Mouse (Mus musculus): ENCODE measurements around the gene Klf12. TPM values are rescaled to one million over a fixed set of nuclear protein-coding genes. Genes with fewer than 3 reads are reported as not detected.

The Klf12 gene
- polyA plus RNA-seq, 1 experiment from 2014 or later = 14.8 TPM

- peak; percentile 15 for DNase-seq (ENCODE audit: low spot score)
- ATAC-seq (replicated peaks; ENCODE audit: low FRiP score, low TSS enrichment, low read depth) = no peak
- no peaks in the 10 kb centered on the region for H3K27me3 ChIP-seq (replicated peaks; ENCODE audit: control insufficient read depth, insufficient read depth, low read length)
- no peaks in the 10 kb centered on the region for H3K36me3 ChIP-seq (ENCODE audit: control insufficient read depth, insufficient read depth, low read length)
- H3K4me2 ChIP-seq (ENCODE audit: low read length) = no peak overlapping the region
- no peak overlapping the region for H3K9ac ChIP-seq (ENCODE audit: low read length)
- H3K4me1 ChIP-seq (replicated peaks; ENCODE audit: control insufficient read depth, insufficient read depth, low read length) = peaks cover 15% of the 10 kb centered on the region; the same call in 1 of the 2 replicates
- no peaks in the 10 kb centered on the region for H3K9me3 ChIP-seq (ENCODE audit: control insufficient read depth, low read length)
- 93% methylated on average over 4 of the region's 4 CpGs for WGBS
- no peak overlapping the region for H3K4me3 ChIP-seq (ENCODE audit: low read depth, low read length)
- no peak overlapping the region for H3K27ac ChIP-seq (ENCODE audit: low read depth)
Measured at GRCm38 (mm10) chr14:100222260-100222659, 62.2 kb downstream of the Klf12 start.

- Histone ChIP-seq H3K9me3 (ENCODE audit: control insufficient read depth, low read length) (no peaks in the 10 kb centered on the region), H3K36me3 (ENCODE audit: control insufficient read depth, insufficient read depth, low read length) (no peaks in the 10 kb centered on the region), H3K27me3 (replicated peaks; ENCODE audit: control insufficient read depth, insufficient read depth, low read length) (no peaks in the 10 kb centered on the region), H3K27ac (ENCODE audit: low read depth) (no peak overlapping the region), H3K4me1 (replicated peaks; ENCODE audit: control insufficient read depth, insufficient read depth, low read length) (0 out of 2 replicates have a peak, but pooled peaks cover 3% of the 10 kb centered on the region), H3K4me3 (ENCODE audit: low read depth, low read length) (no peak overlapping the region), H3K9ac (ENCODE audit: low read length) (no peak overlapping the region), H3K4me2 (ENCODE audit: low read length) (no peak overlapping the region)
- WGBS = 29% methylated on average over 4 of the region's 4 CpGs
- ATAC-seq (replicated peaks; ENCODE audit: low FRiP score, low TSS enrichment, low read depth) (no peak; the same call in 1 of the 2 replicates), DNase-seq (ENCODE audit: low spot score) (peak; percentile 20)
Measured at GRCm38 (mm10) chr14:100215213-100215785, 69.2 kb downstream of the Klf12 start.

- Histone ChIP-seq H3K27me3 (replicated peaks; ENCODE audit: control insufficient read depth, insufficient read depth, low read length) (no peaks in the 10 kb centered on the region), H3K4me3 (ENCODE audit: low read depth, low read length) (no peak overlapping the region), H3K4me2 (ENCODE audit: low read length) (no peak overlapping the region), H3K36me3 (ENCODE audit: control insufficient read depth, insufficient read depth, low read length) (no peaks in the 10 kb centered on the region), H3K9ac (ENCODE audit: low read length) (no peak overlapping the region), H3K4me1 (replicated peaks; ENCODE audit: control insufficient read depth, insufficient read depth, low read length) (no peaks in the 10 kb centered on the region), H3K9me3 (ENCODE audit: control insufficient read depth, low read length) (no peaks in the 10 kb centered on the region), H3K27ac (ENCODE audit: low read depth) (no peak overlapping the region)
- ATAC-seq (replicated peaks; ENCODE audit: low FRiP score, low TSS enrichment, low read depth) (no peak), DNase-seq (ENCODE audit: low spot score) (peak; percentile 34)
- WGBS = 75% methylated on average over 7 of the region's 7 CpGs
Measured at GRCm38 (mm10) chr14:100213066-100213465, 71.4 kb downstream of the Klf12 start.

DNA sequence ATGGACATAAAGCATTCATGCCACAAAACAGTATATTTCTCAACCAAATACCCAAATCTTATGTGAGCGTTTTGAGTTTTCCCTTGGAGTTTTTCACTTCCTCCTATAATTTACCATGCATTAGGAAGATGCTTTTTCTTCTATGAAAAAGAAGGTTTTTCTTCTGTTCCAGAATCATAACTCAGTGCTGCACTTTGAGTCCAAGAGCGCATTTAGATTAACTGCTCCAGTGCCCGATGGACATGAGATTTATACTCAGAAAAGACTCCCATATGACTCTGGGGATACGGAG is 72.7 kb downstream of the Klf12 start:
- ATAC-seq (replicated peaks; ENCODE audit: low FRiP score, low TSS enrichment, low read depth) (no peak), DNase-seq (ENCODE audit: low spot score) (no peak)
- Histone ChIP-seq H3K4me1 (replicated peaks; ENCODE audit: control insufficient read depth, insufficient read depth, low read length) (no peaks in the 10 kb centered on the region), H3K9me3 (ENCODE audit: control insufficient read depth, low read length) (no peaks in the 10 kb centered on the region), H3K27me3 (replicated peaks; ENCODE audit: control insufficient read depth, insufficient read depth, low read length) (no peaks in the 10 kb centered on the region), H3K9ac (ENCODE audit: low read length) (no peak overlapping the region), H3K36me3 (ENCODE audit: control insufficient read depth, insufficient read depth, low read length) (no peaks in the 10 kb centered on the region), H3K27ac (ENCODE audit: low read depth) (no peak overlapping the region), H3K4me3 (ENCODE audit: low read depth, low read length) (no peak overlapping the region), H3K4me2 (ENCODE audit: low read length) (no peak overlapping the region)
- WGBS = 81% methylated on average over 4 of the region's 4 CpGs

- ATAC-seq (replicated peaks; ENCODE audit: low FRiP score, low TSS enrichment, low read depth) (no peak), DNase-seq (ENCODE audit: low spot score) (no peak)
- WGBS = 77% methylated on average over 11 of the region's 11 CpGs
Measured at GRCm38 (mm10) chr14:100211036-100211825, 73.2 kb downstream of the Klf12 start.

DNA sequence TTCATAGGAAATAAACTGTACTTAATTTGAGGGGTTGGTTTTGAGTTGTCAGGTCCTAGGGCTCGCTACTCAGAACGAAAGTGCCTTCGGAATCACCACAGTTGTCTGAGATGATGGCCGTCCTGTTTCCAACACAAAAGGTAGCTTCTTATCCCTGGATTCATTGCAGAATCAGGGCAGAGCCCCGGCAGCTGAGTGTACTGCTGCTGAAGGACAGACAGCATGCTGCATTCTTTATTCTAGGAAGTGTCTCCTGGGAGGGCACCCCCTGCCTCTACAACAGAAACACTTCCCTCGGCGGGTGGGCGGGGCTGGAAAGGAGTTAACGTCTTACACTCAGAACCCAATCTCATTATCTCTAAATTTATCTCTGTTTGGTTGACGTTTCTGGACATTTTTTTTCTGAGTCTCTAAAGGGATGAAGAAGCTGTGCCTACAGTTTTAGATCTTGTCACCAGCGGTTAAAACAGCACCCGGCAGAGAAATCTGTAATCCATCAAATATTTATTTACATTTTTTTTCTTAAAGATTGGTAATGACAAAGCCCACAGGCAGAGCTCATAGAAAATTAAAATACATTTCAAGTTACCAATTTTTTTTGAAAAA is 74.6 kb downstream of the Klf12 start:
- Histone ChIP-seq H3K4me2 (ENCODE audit: low read length) (no peak overlapping the region), H3K36me3 (ENCODE audit: control insufficient read depth, insufficient read depth, low read length) (no peaks in the 10 kb centered on the region), H3K9me3 (ENCODE audit: control insufficient read depth, low read length) (no peaks in the 10 kb centered on the region), H3K27ac (ENCODE audit: low read depth) (no peak overlapping the region), H3K27me3 (replicated peaks; ENCODE audit: control insufficient read depth, insufficient read depth, low read length) (no peaks in the 10 kb centered on the region), H3K4me1 (replicated peaks; ENCODE audit: control insufficient read depth, insufficient read depth, low read length) (no peaks in the 10 kb centered on the region), H3K9ac (ENCODE audit: low read length) (no peak overlapping the region), H3K4me3 (ENCODE audit: low read depth, low read length) (no peak overlapping the region)
- ATAC-seq (replicated peaks; ENCODE audit: low FRiP score, low TSS enrichment, low read depth) (no peak), DNase-seq (ENCODE audit: low spot score) (no peak)
- WGBS = 42% methylated on average over 12 of the region's 12 CpGs

More at GRCm38 (mm10) chr14:100211036-100211825, 73.2 kb downstream of the Klf12 start:
- Histone ChIP-seq H3K9me3 (ENCODE audit: control insufficient read depth, low read length) (no peaks in the 10 kb centered on the region), H3K36me3 (ENCODE audit: control insufficient read depth, insufficient read depth, low read length) (no peaks in the 10 kb centered on the region), H3K4me3 (ENCODE audit: low read depth, low read length) (no peak overlapping the region), H3K4me2 (ENCODE audit: low read length) (no peak overlapping the region), H3K9ac (ENCODE audit: low read length) (no peak overlapping the region), H3K4me1 (replicated peaks; ENCODE audit: control insufficient read depth, insufficient read depth, low read length) (no peaks in the 10 kb centered on the region), H3K27ac (ENCODE audit: low read depth) (no peak overlapping the region), H3K27me3 (replicated peaks; ENCODE audit: control insufficient read depth, insufficient read depth, low read length) (no peaks in the 10 kb centered on the region)

DNA sequence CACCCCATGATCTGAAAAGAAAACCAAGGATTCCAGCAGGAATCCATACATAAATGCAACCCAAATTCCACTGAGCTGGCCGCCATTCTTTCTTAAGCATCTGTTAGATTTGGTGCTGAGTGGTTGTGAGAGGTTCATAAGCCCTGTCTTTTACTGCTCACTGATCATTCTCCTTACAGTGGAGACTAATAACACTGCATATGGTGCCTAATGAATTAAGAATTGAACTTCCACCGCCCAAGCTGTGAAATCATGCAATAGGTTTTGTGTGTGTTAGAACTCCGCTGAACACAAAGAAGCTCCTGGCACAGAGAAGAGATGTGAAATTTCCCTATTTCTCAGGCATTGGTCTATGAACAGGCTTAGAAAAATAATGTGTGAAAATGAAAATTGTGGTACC is 77.4 kb downstream of the Klf12 start:
- DNase-seq (ENCODE audit: low spot score) = no peak
- no peak overlapping the region for H3K9ac ChIP-seq (ENCODE audit: low read length)
- no peak overlapping the region for H3K4me3 ChIP-seq (ENCODE audit: low read depth, low read length)
- H3K9me3 ChIP-seq (ENCODE audit: control insufficient read depth, low read length) = no peaks in the 10 kb centered on the region
- H3K27me3 ChIP-seq (replicated peaks; ENCODE audit: control insufficient read depth, insufficient read depth, low read length) = no peaks in the 10 kb centered on the region
- no peaks in the 10 kb centered on the region for H3K36me3 ChIP-seq (ENCODE audit: control insufficient read depth, insufficient read depth, low read length)
- no peak for ATAC-seq (replicated peaks; ENCODE audit: low FRiP score, low TSS enrichment, low read depth)
- no peak overlapping the region for H3K4me2 ChIP-seq (ENCODE audit: low read length)
- WGBS = 96% methylated on average over 3 of the region's 3 CpGs
- H3K4me1 ChIP-seq (replicated peaks; ENCODE audit: control insufficient read depth, insufficient read depth, low read length) = no peaks in the 10 kb centered on the region
- H3K27ac ChIP-seq (ENCODE audit: low read depth) = no peak overlapping the region

DNA sequence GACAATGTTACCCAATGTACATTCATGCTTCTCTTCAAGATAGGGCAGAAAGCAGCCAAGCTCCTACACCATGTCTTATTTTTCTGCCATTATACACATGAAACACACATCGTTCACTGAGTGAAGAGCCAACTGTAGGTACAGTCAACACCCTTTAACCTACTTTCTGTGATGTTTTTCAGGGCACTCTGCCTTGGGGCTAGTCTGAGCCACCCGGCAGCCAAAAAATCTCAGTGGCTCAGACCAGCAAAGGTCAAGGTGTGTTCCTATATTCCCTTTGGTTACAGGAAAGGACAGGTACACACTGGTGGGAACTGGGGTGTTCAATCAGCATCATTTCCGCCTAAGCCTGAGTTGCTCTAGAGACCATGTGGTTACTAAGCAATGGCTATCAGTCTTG is 78.3 kb downstream of the Klf12 start:
- no peaks in the 10 kb centered on the region for H3K36me3 ChIP-seq (ENCODE audit: control insufficient read depth, insufficient read depth, low read length)
- H3K9ac ChIP-seq (ENCODE audit: low read length) = no peak overlapping the region
- DNase-seq (ENCODE audit: low spot score) = no peak
- H3K4me1 ChIP-seq (replicated peaks; ENCODE audit: control insufficient read depth, insufficient read depth, low read length) = no peaks in the 10 kb centered on the region
- no peak for ATAC-seq (replicated peaks; ENCODE audit: low FRiP score, low TSS enrichment, low read depth)
- 93% methylated on average over 3 of the region's 3 CpGs for WGBS
- H3K27ac ChIP-seq (ENCODE audit: low read depth) = no peak overlapping the region
- no peaks in the 10 kb centered on the region for H3K27me3 ChIP-seq (replicated peaks; ENCODE audit: control insufficient read depth, insufficient read depth, low read length)
- no peaks in the 10 kb centered on the region for H3K9me3 ChIP-seq (ENCODE audit: control insufficient read depth, low read length)
- H3K4me3 ChIP-seq (ENCODE audit: low read depth, low read length) = no peak overlapping the region
- H3K4me2 ChIP-seq (ENCODE audit: low read length) = no peak overlapping the region
